Mouse (Mus musculus) kidney, adult 8-10 months (tissue): ENCODE results near the gene Ifrd2.

Experiments
- DNase-seq, 2 experiments: peaks; one replicate each; pipeline ENCODE4 v3.0.0; 2022

Gene Ifrd2

DNA sequence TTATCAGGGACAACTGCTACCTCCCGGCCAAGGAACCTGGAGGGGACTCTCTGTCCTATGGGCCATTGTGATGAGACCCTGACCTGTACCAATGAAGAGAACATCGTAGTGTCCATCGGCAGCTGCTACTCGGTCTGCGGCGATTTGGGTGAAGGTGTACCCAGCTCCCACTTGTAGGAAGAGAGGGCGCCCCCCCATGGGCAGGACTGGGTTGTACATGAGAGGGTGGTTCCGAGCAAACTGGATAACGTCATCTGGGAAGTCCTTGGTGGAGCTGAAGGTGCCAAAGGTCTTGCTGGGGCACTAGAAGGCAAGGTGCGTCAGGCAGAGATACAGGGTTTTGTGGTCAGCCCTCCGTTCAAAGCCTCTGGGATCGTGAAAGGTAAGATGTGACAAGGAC, 13.3 kb downstream of the Ifrd2 start:
- peak; percentile 59 to 71 for DNase-seq

GRCm38 (mm10) chr9:107601275-107601674, 13.8 kb downstream of the Ifrd2 start:
- DNase-seq: no peak

DNA sequence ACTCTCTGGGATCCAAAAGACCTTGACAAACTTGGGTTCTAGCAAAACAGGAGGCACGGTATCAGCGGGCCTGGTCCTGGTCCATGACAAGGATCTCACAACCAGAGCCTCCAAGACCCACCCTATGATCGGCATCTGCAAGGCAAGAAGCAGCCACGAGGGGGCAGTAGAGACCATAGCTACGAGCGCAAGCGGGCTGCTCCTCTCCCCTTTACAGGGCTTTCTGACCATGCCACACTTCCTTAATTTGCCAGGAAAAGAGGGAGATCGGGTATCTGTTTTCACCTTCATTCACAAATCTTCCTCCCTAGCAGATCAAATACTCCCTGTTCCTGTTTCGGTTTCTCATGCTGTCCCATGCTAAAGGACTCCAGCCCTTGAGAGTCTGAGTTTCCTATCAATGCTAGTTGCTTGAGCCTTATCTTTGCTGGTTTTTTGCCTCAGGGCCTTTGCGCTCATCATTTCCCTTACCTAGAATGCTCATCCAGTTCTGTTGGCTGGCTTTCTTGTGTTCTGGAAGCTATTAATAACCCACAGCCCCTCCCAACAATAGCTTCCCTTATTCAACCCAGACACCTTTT, 14.7 kb downstream of the Ifrd2 start:
- DNase-seq: peak; percentile 86 to 94

DNA sequence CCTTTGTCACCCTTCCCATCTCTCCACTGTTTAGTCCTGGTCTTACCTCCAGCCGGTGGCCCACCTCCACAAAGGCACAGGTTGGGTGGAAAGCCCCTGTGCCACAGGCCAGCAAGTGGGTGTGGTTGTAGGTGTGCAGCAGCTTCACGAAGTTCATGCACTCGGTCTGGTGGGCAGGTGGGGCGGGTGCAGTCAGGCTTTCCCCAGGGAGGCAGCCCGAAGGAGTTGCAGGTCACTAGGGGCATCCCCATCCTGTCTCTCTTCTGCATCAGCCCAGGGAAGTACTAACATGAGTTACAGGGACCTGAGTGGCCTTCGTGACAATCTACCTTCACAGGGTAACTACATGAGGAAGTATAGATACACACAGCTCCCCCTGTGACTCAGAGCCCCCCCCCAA, 15.8 kb downstream of the Ifrd2 start:
- DNase-seq: no peak

DNA sequence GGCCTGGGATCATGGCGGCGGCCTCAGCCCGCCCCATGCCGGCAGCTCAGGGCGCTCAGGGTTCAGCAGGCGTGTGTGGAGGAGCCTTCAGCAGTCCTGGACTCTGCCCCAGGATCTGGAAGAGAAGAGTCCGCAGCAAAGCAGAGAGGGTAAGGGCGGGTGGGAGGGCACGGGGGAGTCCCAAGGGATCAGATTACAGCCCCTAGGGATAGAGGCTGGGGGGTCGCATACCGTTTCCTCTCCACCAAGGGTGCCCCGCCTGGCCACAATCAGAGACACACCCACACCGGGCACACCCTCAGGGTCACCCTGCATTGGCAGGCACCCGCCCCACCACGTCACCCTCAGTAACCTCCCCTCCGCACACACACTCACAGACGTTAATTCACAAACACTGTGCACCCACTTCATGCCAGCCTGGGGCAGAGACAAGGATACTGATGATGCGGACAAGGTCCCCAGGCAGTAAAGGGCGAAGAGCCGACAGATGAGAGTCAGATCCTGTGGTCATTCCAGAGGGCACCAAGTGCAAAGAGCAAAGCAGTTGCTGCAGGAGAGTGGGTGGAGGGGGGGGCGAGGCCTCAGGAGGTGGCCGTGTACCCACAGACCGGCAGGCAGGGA, 17.7 kb downstream of the Ifrd2 start:
- DNase-seq: peak; percentile 63 to 72

GRCm38 (mm10) chr9:107606591-107606990, 19.1 kb downstream of the Ifrd2 start:
- DNase-seq: peak; percentile 57 to 65

DNA sequence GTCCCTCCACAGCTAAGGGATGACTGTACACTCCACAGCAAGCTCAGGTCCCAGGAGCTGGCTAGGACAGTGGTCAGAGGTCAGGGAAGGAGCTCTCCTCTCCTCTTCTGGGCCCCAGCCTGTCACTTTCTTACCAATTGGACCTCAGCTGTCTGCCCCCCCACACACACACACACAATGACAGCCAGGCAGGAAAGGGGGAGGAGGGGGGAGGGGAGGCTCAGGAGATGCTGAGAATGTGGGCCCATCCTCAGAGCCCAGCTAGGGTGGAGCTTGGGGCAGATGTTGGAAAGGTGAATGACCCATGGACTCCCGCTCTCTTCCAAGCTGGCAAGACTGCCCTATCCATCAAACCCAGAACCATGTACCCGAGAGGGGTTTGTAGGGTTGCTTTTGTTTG, 19.6 kb downstream of the Ifrd2 start:
- no peak for DNase-seq

GRCm38 (mm10) chr9:107607653-107608245, 20.3 kb downstream of the Ifrd2 start:
- DNase-seq: no peak

GRCm38 (mm10) chr9:107608741-107609432, 21.4 kb downstream of the Ifrd2 start, which contains the start of gene Sema3b:
Gene Sema3b, minus strand, starts transcription at chr9:107609229.
- peak in 1 of 2 experiments; percentile 72 for DNase-seq

GRCm38 (mm10) chr9:107609433-107609830, 22.0 kb downstream of the Ifrd2 start:
- DNase-seq: no peak

- peak in 1 of 2 experiments; percentile 27 for DNase-seq
These were observed 24.2 kb downstream of the Ifrd2 start for GRCm38 (mm10) chr9:107611456-107612190.

GRCm38 (mm10) chr9:107612191-107612944, 24.9 kb downstream of the Ifrd2 start:
- DNase-seq: peak; percentile 97 to 98

DNA sequence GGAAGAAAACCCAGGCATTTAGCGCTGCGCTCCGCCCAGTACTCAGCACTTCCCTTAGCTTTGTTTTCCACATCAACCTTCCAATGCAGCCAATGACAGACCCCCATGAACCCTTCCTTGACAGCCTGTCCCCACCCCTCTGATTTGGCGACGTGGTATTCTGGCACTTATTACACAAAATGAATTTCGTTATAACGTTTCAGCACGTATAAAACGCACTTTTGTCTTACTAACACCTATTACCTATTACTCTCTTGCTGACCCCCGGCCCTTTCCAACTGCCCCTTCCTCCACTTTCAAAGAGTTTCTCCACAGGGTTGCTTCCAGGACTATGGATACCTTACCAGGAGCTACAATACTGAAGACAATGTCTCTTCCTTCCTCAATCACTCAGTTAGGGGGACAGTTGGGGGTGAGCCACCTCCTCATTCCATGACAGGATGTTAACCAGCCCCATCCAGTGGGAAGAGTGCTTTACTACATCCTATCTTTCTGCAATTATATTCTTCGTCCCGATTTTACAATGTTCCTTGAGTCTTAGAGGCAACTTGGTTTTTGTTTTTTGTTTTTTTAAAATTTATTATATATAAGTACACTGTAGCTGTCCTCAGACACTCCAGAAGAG, 25.6 kb downstream of the Ifrd2 start:
- no peak for DNase-seq

DNA sequence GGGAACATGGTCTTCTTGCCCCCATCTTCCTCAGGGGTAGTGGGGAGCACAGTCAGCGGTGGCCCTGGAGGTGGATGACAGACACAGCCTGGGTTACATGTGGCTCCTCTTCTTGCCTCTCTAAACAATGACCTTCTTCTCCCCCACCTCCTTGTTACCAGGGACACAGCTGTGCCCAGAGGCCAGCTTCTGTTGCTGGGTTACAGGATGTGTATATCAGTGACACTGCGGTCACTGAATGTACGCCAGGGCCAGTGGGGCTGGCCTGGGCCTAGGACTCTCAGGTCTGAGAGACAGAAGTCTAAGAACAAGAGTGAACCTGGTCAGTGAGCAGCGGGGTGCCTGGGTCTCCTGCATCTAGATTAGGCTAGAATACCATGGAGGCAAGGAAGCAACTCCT, 27.6 kb downstream of the Ifrd2 start:
- no peak for DNase-seq

DNA sequence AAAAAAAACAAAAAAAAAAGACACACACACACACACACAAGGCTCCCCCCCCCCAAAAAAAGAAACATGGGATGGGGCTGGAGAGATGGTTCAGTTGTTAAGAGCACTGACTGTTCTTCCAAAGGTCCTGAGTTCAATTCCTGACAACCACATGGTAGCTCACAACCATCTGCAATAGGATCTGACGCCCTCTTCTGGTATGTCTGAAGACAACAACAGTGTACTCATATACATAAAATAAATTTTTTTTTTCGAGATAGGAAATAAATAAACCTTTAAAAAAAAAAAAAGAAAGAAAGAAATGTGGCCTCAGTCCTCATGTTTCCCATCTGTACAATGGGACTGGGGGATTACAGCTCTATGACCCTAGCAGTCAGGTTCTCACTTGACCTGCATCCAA, 30.0 kb downstream of the Ifrd2 start:
- DNase-seq: no peak

GRCm38 (mm10) chr9:107618098-107618497, 30.7 kb downstream of the Ifrd2 start:
- no peak for DNase-seq

DNA sequence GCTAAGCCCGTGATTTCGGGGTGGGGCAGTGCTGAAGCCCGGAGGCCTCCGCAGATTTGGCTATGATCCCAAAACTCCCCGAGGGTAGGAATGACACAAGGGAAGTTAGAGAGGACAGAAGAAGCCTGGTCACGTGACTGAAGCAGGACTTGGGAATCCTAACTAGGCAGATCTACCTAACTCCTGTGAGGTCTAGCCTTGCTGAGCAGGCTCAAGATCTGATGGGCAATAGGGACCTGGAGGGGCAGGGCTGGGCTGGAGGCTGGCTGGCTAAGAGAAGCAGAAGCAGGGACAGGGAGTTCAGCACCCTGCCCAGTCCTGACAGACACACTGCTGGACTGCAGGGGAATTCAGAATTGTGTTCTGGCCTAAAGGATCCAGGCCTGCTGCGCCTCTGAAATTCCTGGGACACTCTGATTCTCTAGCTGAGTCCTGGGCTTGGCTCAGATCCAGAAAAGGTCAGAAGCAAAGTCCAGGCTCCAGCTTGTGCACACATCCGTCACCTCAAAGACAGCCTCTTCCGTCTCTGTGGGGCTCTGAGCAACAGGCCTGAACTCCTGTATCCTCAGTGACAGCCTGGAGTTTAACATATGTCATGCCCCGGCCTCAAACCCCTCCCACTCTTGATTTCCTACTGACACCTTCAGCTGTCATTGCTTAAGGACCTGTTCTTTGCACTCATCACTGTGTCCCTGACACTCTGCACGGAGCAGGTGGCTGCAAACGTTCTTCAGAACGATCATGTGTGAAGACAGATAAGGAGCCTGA, 31.5 kb downstream of the Ifrd2 start:
- DNase-seq: peak; percentile 88 to 89

DNA sequence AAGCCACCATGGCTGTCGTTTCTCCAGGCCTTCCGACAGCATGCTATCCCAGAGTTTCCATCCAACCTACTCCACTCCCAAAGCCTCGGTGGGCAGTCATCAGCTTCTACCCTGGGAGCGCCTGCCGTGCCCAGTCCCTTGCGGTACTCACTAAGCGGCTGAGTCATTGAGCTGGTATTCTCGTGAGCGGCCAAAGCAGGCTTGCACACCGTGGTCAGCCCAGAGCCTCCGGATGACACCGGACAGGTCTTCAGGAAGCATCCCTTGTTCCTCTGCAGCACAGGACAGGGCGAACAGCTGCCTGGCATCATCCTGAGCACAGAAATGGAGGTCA, 32.1 kb downstream of the Ifrd2 start:
- DNase-seq: no peak

GRCm38 (mm10) chr9:107620954-107621353, 33.5 kb downstream of the Ifrd2 start:
- DNase-seq: no peak

GRCm38 (mm10) chr9:107624539-107624938, 37.1 kb downstream of the Ifrd2 start:
- no peak for DNase-seq

- DNase-seq: no peak
These were observed 37.5 kb downstream of the Ifrd2 start for GRCm38 (mm10) chr9:107624951-107625350.
